Mouse (Mus musculus) spleen, postnatal 0 days (tissue): Measurements from ENCODE around the gene Vmn1r63. TPM values are rescaled to one million over a fixed set of nuclear protein-coding genes. Genes with fewer than 3 reads are reported as not detected.

Experiments
- polyA plus RNA-seq: library from polyadenylated mRNA; unstranded; fragments of >200 nt; fragmentation: Nextera tagmentation; extraction: Ambion mirVana; gene quantifications from 2 replicates; pipeline ENCODE4 v1.2.1, GENCODE M21; 2015

Gene Vmn1r63
- polyA plus RNA-seq: not detected in 2 replicates

GRCm38 (mm10) chr7:5805345-5805744 lies at the start of gene Vmn1r63:
Gene Vmn1r63, minus strand, starts transcription at chr7:5805445.

Other genes starting within 250 kb of the Vmn1r63 start
- not detected in 2 replicates for gene Vmn1r61, start 192.2 kb downstream of the Vmn1r63 start, polyA plus RNA-seq
- gene Vmn1r62, start 131.8 kb downstream of the Vmn1r63 start, polyA plus RNA-seq: not detected in 2 replicates
- gene Vmn1r64, start 79.1 kb upstream of the Vmn1r63 start, polyA plus RNA-seq: not detected in 2 replicates
- gene Vmn1r65, start 205.6 kb upstream of the Vmn1r63 start, polyA plus RNA-seq: not detected in 2 replicates
- not detected in 2 replicates for gene Nlrp4c, start 239.7 kb upstream of the Vmn1r63 start, polyA plus RNA-seq